Mouse (Mus musculus) forebrain, embryonic 11.5 days (tissue): ENCODE measurements around the gene St7l. TPM values are rescaled to one million over a fixed set of nuclear protein-coding genes. Genes with fewer than 3 reads are reported as not detected.

Source experiments
- ATAC-seq: fragments of 200-750 bp; cut with Nextera tagmentation; replicated peaks from 2 replicates; pipeline ENCODE4 v1.8.0; 2017; ENCODE audit warnings: moderate TSS enrichment; ENCODE audit not compliant: low FRiP score
- DNase-seq: peaks from one replicate; pipeline ENCODE4 v3.0.0-alpha.2; 2017; ENCODE audit warnings: low spot score
- H3K27ac ChIP-seq: fragments of 300-500 bp; sonication (generic); 2 replicates; pipeline ENCODE4 v1.5.1; 2014; ENCODE audit warnings: low read depth, low read length
- H3K27me3 ChIP-seq: fragments of 300-500 bp; sonication (generic); 2 replicates; pipeline ENCODE4 v1.6.1; 2014; ENCODE audit warnings: mild to moderate bottlenecking, low read length, mixed read lengths; ENCODE audit not compliant: control insufficient read depth, insufficient read depth
- H3K36me3 ChIP-seq: fragments of 300-500 bp; sonication (generic); 2 replicates; pipeline ENCODE4 v1.6.1; 2014; ENCODE audit warnings: mild to moderate bottlenecking, low read length, moderate library complexity, mixed read lengths; ENCODE audit not compliant: control insufficient read depth, insufficient read depth
- H3K4me1 ChIP-seq: fragments of 300-500 bp; sonication (generic); replicated peaks from 2 replicates; pipeline ENCODE4 v1.6.1; 2014; ENCODE audit warnings: low read length, mixed read lengths; ENCODE audit not compliant: control insufficient read depth, insufficient read depth
- H3K4me2 ChIP-seq: fragments of 300-500 bp; sonication (generic); 2 replicates; pipeline ENCODE4 v1.6.1; 2014; ENCODE audit warnings: low read depth, mild to moderate bottlenecking, low read length, moderate library complexity, mixed read lengths; ENCODE audit not compliant: severe bottlenecking
- H3K4me3 ChIP-seq: fragments of 300-500 bp; sonication (generic); 2 replicates; pipeline ENCODE4 v1.5.1; 2014; ENCODE audit warnings: low read depth, low read length
- H3K9ac ChIP-seq: fragments of 300-500 bp; sonication (generic); 2 replicates; pipeline ENCODE4 v1.6.1; 2014; ENCODE audit warnings: low read length
- H3K9me3 ChIP-seq: fragments of 300-500 bp; sonication (generic); 2 replicates; pipeline ENCODE4 v1.6.1; 2016; ENCODE audit warnings: low read length, mixed read lengths; ENCODE audit not compliant: control insufficient read depth
- WGBS: fragments of 180-500 bp; shearing (Covaris S2); extraction: QIAGEN DNeasy Blood & Tissue Kit; methylation state at CpG from one replicate; pipeline ENCODE4 v1.1.7; 2014; 5-methylcytosine and 5-hydroxymethylcytosine counted together
- polyA plus RNA-seq: library from polyadenylated mRNA; unstranded; fragments of >200 nt; fragmentation: Nextera tagmentation; extraction: Ambion mirVana; gene quantifications from 2 replicates; pipeline ENCODE4 v1.2.1, GENCODE M21; 2014

St7l gene
- 25.0 and 30.3 TPM in 2 replicates for polyA plus RNA-seq

DNA sequence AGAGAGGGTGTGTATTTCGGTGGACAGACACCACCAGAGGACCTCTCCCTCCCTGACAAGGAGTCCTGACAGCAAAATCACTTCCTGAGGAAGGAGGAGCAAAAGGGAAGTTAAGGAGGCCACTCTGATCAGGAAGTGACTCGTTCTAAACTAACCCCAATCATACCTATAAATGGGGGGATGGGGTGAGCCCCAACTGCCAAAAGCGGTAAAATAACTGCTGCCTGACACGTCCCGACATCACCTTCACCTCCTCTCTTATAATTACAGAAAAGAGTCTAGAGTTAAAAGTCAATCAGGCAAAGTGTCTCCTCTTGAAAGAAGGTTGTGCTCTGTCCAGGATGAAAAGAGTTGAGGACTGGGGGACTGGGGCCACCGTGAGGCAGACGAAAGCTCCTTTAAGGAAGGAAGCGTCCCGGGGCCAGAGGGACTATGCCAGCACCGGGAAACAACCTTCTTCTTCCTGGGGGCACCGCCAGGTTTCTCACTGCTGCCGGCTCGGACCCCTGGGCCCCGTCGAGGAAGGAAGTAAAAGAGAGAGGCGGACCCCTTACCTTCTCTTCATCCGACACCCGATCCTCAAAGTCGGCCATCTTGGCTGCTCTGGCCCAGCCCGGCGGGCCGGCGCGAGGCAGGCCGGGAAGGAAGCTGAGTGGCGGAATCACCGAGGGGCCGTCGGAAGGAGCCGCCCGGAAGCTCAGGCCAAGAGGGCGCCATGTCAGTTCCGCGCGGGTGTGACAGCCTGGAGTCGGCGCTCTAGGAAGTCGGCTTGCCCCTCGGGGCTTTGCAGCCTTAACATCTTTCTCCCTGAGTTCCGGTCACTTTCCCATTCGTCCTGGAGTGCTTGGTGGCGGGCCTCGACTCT, at the start of gene St7l, which contains the start of gene Capza1:
St7l (plus strand) TSS at position 220 of the 865 bp plus-strand sequence.
Capza1 (minus strand) TSS at position 720 of the 865 bp plus-strand sequence.
- Histone ChIP-seq H3K27me3 (no peaks in the 10 kb centered on the region), H3K4me1 (peaks cover 4% of the 10 kb centered on the region; the same call in 1 of the 2 replicates), H3K4me2 (peak within 1 kb of the TSS; percentile 71), H3K27ac (peak within 1 kb of the TSS; percentile 95), H3K9ac (peak within 1 kb of the TSS; percentile 98), H3K4me3 (peak within 1 kb of the TSS; percentile 94), H3K9me3 (no peaks in the 10 kb centered on the region), H3K36me3 (no peaks in the 10 kb centered on the region)
- peak; percentile 92 for DNase-seq
- WGBS, result under 1% methylated on average over 43 of the region's 43 CpGs
- ATAC-seq, result peak; percentile 95

DNA sequence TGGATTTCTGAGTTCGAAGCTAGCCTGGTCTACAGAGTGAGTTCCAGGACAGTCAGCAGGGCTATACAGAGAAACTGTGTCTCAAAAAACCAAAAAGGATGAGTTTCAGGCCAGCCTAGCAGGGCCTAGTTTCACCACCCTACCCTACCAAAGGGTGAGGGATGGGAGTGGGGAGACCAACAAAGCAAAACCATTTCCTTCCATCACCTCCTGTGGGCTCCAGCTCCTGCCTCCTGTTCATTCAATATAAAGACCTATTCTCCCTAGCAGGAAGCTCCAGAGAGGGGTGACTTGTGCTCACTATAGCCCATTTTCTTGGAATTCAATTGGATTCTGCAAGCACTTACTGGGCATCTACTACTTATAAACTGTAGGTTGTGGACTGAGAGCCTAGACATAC, 49.1 kb upstream of the St7l start:
- WGBS, result 100% methylated on average over 1 of the region's 1 CpGs
- Histone ChIP-seq H3K9ac (no peak overlapping the region), H3K4me2 (no peak overlapping the region), H3K27me3 (no peaks in the 10 kb centered on the region), H3K4me1 (peaks cover 6% of the 10 kb centered on the region; the same call in 1 of the 2 replicates), H3K9me3 (no peaks in the 10 kb centered on the region), H3K4me3 (no peak overlapping the region), H3K36me3 (no peaks in the 10 kb centered on the region), H3K27ac (no peak overlapping the region)
- DNase-seq (no peak), ATAC-seq (no peak)

DNA sequence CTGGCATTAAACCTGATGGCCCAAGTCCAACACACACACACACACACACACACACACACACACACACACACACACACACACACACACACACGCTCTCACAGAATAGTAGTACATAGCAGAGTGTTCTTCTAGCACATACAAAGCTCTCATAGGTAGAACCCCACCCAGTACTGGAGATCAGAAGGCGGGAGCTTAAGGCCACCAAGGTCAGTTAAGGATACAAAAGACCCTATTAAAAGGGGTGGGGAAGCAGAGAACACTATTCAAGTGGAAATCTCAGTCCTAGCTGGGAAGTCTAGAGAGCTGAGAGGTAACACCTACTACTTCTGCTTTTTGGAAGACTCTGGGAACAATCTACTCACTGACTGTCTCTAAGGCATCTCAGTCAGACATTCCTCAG, 48.5 kb upstream of the St7l start:
- ATAC-seq (no peak), DNase-seq (no peak)
- Histone ChIP-seq H3K9ac (no peak overlapping the region), H3K27me3 (no peaks in the 10 kb centered on the region), H3K4me3 (no peak overlapping the region), H3K36me3 (no peaks in the 10 kb centered on the region), H3K4me1 (peaks cover 6% of the 10 kb centered on the region; the same call in 1 of the 2 replicates), H3K27ac (no peak overlapping the region), H3K9me3 (no peaks in the 10 kb centered on the region), H3K4me2 (no peak overlapping the region)
- WGBS, result 68% methylated on average over 2 of the region's 2 CpGs

DNA sequence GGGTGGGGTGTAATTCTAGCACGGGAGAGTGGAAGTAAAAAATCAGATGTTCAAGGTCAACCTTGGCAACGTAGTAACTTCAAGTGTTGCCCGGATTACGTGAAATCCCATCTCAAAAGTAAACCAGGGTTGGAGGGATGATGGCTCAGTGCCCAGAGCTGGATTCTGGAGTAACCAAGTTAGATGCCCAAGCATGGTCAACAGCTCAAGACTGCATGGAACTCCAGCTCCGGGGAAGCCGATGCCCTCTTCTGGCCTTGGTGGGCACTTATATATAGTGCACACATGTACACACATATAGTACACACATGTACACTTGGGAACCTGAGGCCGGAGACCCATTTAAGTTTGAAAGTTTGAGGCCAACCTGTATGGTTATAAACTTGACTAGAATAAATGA, 47.7 kb upstream of the St7l start:
- Histone ChIP-seq H3K27ac (no peak overlapping the region), H3K4me2 (no peak overlapping the region), H3K27me3 (no peaks in the 10 kb centered on the region), H3K4me3 (no peak overlapping the region), H3K36me3 (no peaks in the 10 kb centered on the region), H3K9me3 (no peaks in the 10 kb centered on the region), H3K4me1 (peaks cover 6% of the 10 kb centered on the region; the same call in 1 of the 2 replicates), H3K9ac (no peak overlapping the region)
- DNase-seq (no peak), ATAC-seq (no peak)
- whole genome bisulfite sequencing, result 95% methylated on average over 7 of the region's 7 CpGs

DNA sequence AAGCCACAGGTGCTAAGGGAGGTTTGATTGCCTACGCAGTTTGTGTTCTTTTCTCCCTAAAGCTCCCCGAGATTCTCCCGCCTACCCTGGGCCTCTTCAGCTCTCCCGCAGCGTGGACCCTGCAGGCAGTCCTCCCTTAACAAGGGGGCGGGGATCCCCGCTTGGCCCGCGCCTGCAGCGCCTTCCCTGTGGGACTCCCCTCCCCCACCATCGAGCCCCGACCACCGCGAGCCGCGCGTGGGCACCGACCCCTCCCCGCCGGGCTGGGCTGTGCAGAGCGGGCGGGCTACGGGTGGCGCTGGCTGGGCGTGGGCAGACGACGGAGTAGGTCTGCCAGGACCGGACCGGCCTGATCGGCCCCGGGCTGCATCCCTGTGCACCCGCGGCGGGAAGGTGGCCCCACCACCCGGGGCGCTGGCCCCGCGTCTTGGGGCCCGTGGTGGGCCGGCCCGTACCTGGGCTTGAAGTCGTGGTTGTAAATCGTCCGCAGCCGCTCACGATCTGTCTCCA, 46.3 kb upstream of the St7l start:
- H3K27ac ChIP-seq, result peak overlapping the region; percentile 37; the same call in 1 of the 2 replicates
- peak; percentile 79 for ATAC-seq
- H3K36me3 ChIP-seq, result no peaks in the 10 kb centered on the region
- H3K9ac ChIP-seq, result peak overlapping the region; percentile 74
- peak; percentile 78 for DNase-seq
- H3K4me2 ChIP-seq, result peak overlapping the region; percentile 99
- no peaks in the 10 kb centered on the region for H3K9me3 ChIP-seq
- H3K4me1 ChIP-seq, result peaks cover 6% of the 10 kb centered on the region; the same call in 1 of the 2 replicates
- peak overlapping the region; percentile 65 for H3K4me3 ChIP-seq
- no peaks in the 10 kb centered on the region for H3K27me3 ChIP-seq
- 1% methylated on average over 46 of the region's 46 CpGs for WGBS

DNA sequence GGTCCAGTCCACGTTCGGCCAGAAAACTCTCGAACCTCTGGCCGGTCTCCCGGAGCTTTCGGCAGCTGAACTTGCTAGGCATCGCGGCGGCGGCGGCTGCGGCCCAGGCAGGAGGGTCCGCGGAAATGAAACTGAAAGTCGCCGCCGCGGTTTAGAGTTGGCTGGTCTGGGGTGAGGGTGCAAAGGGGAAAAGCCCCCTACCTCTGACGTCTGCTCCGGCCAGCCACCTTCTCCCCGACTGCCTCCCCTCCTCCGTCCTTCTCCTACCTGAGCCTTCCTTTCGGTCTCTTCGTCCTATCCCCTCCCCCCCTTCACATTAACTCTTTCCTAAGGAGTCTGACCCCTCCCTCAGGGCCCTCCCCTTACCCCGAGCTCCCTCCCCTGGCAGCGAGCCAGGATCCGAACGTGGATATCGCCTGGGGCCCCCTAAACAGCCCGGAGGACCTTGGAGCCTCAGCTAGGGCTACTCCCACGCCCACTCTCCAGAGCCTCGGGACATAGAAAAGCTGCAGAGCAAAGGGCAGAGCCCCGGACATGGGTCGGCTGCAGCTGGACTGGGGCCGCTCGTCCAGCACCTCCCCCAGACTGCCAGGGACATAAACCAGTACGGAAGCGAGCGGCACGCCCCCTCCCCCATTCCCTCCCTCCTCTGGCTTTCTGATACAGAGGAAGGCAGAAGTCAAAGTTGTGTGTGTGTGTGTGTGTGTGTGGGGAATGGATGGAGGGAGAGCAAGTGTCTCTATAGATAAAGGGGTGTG, 45.6 kb upstream of the St7l start, which contains the start of gene Mov10:
Mov10 (minus strand) TSS at position 573 of the 758 bp plus-strand sequence.
- Histone ChIP-seq H3K27ac (peak within 1 kb of the TSS; percentile 37; the same call in 1 of the 2 replicates), H3K4me2 (peak within 1 kb of the TSS; percentile 99), H3K36me3 (no peaks in the 10 kb centered on the region), H3K9ac (peak within 1 kb of the TSS; percentile 74), H3K9me3 (no peaks in the 10 kb centered on the region), H3K4me1 (peaks cover 6% of the 10 kb centered on the region; the same call in 1 of the 2 replicates), H3K4me3 (peak within 1 kb of the TSS; percentile 65), H3K27me3 (no peaks in the 10 kb centered on the region)
- DNase-seq (peak; percentile 82), ATAC-seq (peak; percentile 81)
- WGBS, result under 1% methylated on average over 39 of the region's 40 CpGs

DNA sequence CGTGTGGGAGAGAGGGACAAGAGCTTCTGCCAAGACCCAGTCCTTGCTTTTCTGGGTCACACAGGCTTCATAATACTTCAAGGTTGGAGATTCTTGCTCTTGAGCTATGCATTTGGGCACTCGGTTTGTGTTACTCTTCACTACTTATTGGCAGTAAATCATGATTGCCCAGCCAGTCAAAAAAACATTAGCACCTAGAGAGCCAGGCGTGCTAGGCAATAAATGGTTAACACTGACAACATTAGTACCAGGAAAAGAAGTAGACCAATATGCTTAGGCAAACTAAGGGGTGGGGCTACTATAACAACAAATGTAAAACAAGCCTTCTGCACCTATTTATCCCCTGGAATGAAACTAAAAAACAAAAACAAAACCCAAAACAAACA, 45.1 kb upstream of the St7l start:
- H3K36me3 ChIP-seq, result no peaks in the 10 kb centered on the region
- H3K4me1 ChIP-seq, result peaks cover 6% of the 10 kb centered on the region; the same call in 1 of the 2 replicates
- DNase-seq, result no peak
- peak overlapping the region; percentile 12; the same call in 1 of the 2 replicates for H3K27ac ChIP-seq
- H3K4me3 ChIP-seq, result peak overlapping the region; percentile 65; the same call in 1 of the 2 replicates
- H3K4me2 ChIP-seq, result peak overlapping the region; percentile 99
- 12% methylated on average over 3 of the region's 3 CpGs for WGBS
- ATAC-seq, result no peak
- no peaks in the 10 kb centered on the region for H3K9me3 ChIP-seq
- peak overlapping the region; percentile 74; the same call in 1 of the 2 replicates for H3K9ac ChIP-seq
- no peaks in the 10 kb centered on the region for H3K27me3 ChIP-seq

DNA sequence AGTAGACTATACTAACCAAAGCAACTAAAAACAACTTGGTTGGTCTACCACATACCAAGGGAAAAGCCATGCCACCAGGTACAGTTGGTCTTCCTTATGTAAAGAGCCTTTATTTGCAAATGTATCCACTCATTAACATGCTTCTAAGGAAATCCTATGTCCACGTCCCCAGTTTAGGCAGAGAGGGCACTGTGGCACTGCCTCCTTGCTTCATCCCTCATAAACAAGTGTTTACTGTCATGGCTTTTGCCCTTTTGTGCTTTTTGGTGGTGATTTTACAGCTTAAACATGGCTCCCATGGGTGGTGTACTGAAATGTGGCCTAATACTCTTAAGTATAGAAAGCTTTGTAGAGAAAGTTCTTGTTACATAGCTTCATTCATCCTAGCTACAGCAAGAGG, 43.4 kb upstream of the St7l start:
- Histone ChIP-seq H3K4me1 (peaks cover 6% of the 10 kb centered on the region; the same call in 1 of the 2 replicates), H3K9ac (no peak overlapping the region), H3K36me3 (no peaks in the 10 kb centered on the region), H3K27ac (no peak overlapping the region), H3K27me3 (no peaks in the 10 kb centered on the region), H3K4me2 (no peak overlapping the region), H3K9me3 (no peaks in the 10 kb centered on the region), H3K4me3 (no peak overlapping the region)
- no peak for DNase-seq
- ATAC-seq, result no peak
- 57% methylated on average over 1 of the region's 1 CpGs for WGBS
